Mouse (Mus musculus): Measurements from ENCODE around the gene Gm10322.

DNA sequence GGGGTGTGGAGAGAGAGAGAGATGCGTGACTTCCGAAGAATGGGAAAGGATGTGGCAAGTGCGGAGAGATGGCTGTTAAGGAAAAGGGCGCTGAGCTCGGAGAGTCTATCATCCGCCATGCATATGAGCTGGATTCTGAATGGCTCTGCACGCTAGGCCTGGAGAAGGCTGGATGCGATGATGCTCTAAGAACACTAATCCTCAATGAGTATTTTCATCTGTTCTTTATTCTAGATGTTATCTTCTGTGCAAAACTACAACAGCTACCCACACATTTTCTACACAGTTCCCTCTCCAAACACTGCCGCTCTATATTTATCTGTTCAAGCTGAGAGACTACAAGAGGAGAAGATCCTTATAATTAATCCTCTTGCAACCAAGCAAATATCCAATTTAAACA, 25.3 kb upstream of the Gm10322 start:
- TF ChIP-seq CTCF (IDR thresholded peaks at IDR 0.05; ENCODE audit: borderline replicate concordance, extremely low read depth, insufficient read depth, insufficient read length) (no peak), POLR2A (IDR thresholded peaks at IDR 0.05; ENCODE audit: borderline replicate concordance, extremely low read depth, insufficient read depth, insufficient read length, poor library complexity, severe bottlenecking) (no peak)

All from brain, embryonic 14.5 days (tissue).